Mouse (Mus musculus) C2C12 (cell line): ENCODE results near the gene 3110009E18Rik. TPM values are rescaled to one million over a fixed set of nuclear protein-coding genes. Genes with fewer than 3 reads are reported as not detected.

Source experiments
- H3K27me3 ChIP-seq: one replicate; pipeline ENCODE4 v1.6.1; 2011; ENCODE audit not compliant: control insufficient read depth, insufficient read depth, insufficient read length
- H3K36me3 ChIP-seq: one replicate; pipeline ENCODE4 v1.6.1; 2011; ENCODE audit not compliant: control insufficient read depth, insufficient read depth
- H3K4me3 ChIP-seq: one replicate; pipeline ENCODE4 v1.5.1; 2011; ENCODE audit warnings: mild to moderate bottlenecking, control low read depth; ENCODE audit not compliant: poor library complexity, insufficient read depth, severe bottlenecking
- H3K79me2 ChIP-seq: one replicate; pipeline ENCODE4 v1.6.1; 2011; ENCODE audit not compliant: control insufficient read depth, insufficient read depth
- H3K79me3 ChIP-seq: one replicate; pipeline ENCODE4 v1.6.1; 2011; ENCODE audit warnings: low read depth, control low read depth
- H3ac ChIP-seq: one replicate; pipeline ENCODE3; 2011; ENCODE audit warnings: low read depth; ENCODE audit not compliant: control insufficient read depth, insufficient read length
- CEBPB ChIP-seq: IDR thresholded peaks from one replicate; pipeline ENCODE4 v1.6.1; 2011; ENCODE audit warnings: low read depth, mild to moderate bottlenecking, control low read depth, moderate library complexity
- CTCF ChIP-seq: IDR thresholded peaks from one replicate; pipeline ENCODE4 v1.5.1; 2011; ENCODE audit not compliant: control insufficient read depth, insufficient read depth, insufficient read length
- FOSL1 ChIP-seq: IDR thresholded peaks from one replicate; pipeline ENCODE4 v1.8.0; 2011; ENCODE audit warnings: mild to moderate bottlenecking, low read length; ENCODE audit not compliant: poor library complexity, insufficient read depth, severe bottlenecking
- MAX ChIP-seq: IDR thresholded peaks from one replicate; pipeline ENCODE4 v1.6.1; 2011; ENCODE audit warnings: mild to moderate bottlenecking, control low read depth
- MYOD1 ChIP-seq: IDR thresholded peaks from one replicate; pipeline ENCODE4 v1.6.1; 2011; ENCODE audit warnings: low read depth; ENCODE audit not compliant: control insufficient read depth, insufficient read length
- MYOG ChIP-seq: IDR thresholded peaks from one replicate; pipeline ENCODE4 v1.6.1; 2011; ENCODE audit not compliant: control insufficient read depth, insufficient read length; ENCODE audit errors: extremely low read depth
- USF1 ChIP-seq: IDR thresholded peaks from one replicate; pipeline ENCODE4 v1.6.1; 2011; ENCODE audit warnings: low read depth, mild to moderate bottlenecking, control low read depth, moderate library complexity
- polyA plus RNA-seq: library from polyadenylated mRNA; unstranded; fragments of >200 nt; fragmentation: generic; extraction: Trizol; gene quantifications from one replicate; pipeline ENCODE4 v1.2.1, GENCODE M21; 2012; ENCODE audit warnings: missing spikeins

Gene 3110009E18Rik
- polyA plus RNA-seq, 1 experiment: 19.8 TPM

GRCm38 (mm10) chr1:120198151-120198550, 77.2 kb downstream of the 3110009E18Rik start:
- no peaks in the 10 kb centered on the region for H3K79me2 ChIP-seq
- no peak overlapping the region for H3K4me3 ChIP-seq
- no peak overlapping the region for H3ac ChIP-seq
- TF ChIP-seq CTCF (no peak), FOSL1 (no peak), MYOG (no peak), CEBPB (no peak), MYOD1 (no peak), USF1 (no peak), MAX (no peak)
- H3K79me3 ChIP-seq: no peaks in the 10 kb centered on the region
- H3K36me3 ChIP-seq: no peaks in the 10 kb centered on the region
- peaks cover 4% of the 10 kb centered on the region for H3K27me3 ChIP-seq

- no peaks in the 10 kb centered on the region for H3K79me2 ChIP-seq
- no peak for TF ChIP-seq CTCF
- TF ChIP-seq MYOG: no peak
- no peak for TF ChIP-seq MYOD1
- TF ChIP-seq FOSL1: no peak
- TF ChIP-seq MAX: no peak
- TF ChIP-seq CEBPB: no peak
- no peak for TF ChIP-seq USF1
- H3K27me3 ChIP-seq: peaks cover 8% of the 10 kb centered on the region
- no peaks in the 10 kb centered on the region for H3K79me3 ChIP-seq
- H3K4me3 ChIP-seq: no peak overlapping the region
- H3ac ChIP-seq: no peak overlapping the region
- H3K36me3 ChIP-seq: no peaks in the 10 kb centered on the region
These were observed 78.0 kb downstream of the 3110009E18Rik start for GRCm38 (mm10) chr1:120198942-120199341.

- peaks cover 8% of the 10 kb centered on the region for H3K27me3 ChIP-seq
- H3ac ChIP-seq: no peak overlapping the region
- no peaks in the 10 kb centered on the region for H3K36me3 ChIP-seq
- no peak overlapping the region for H3K4me3 ChIP-seq
- H3K79me3 ChIP-seq: no peaks in the 10 kb centered on the region
- H3K79me2 ChIP-seq: no peaks in the 10 kb centered on the region
- no peak for TF ChIP-seq MAX
- no peak for TF ChIP-seq MYOD1
- no peak for TF ChIP-seq USF1
- no peak for TF ChIP-seq FOSL1
- no peak for TF ChIP-seq MYOG
These were observed 81.6 kb downstream of the 3110009E18Rik start for GRCm38 (mm10) chr1:120202542-120202941.

- H3ac ChIP-seq: no peak overlapping the region
- H3K4me3 ChIP-seq: no peak overlapping the region
- TF ChIP-seq MYOG (no peak), MYOD1 (no peak), CEBPB (no peak), FOSL1 (no peak), CTCF (no peak), MAX (no peak), USF1 (no peak)
- no peaks in the 10 kb centered on the region for H3K79me3 ChIP-seq
- no peaks in the 10 kb centered on the region for H3K36me3 ChIP-seq
- H3K79me2 ChIP-seq: no peaks in the 10 kb centered on the region
- H3K27me3 ChIP-seq: peaks cover 8% of the 10 kb centered on the region
These were observed 82.8 kb downstream of the 3110009E18Rik start for GRCm38 (mm10) chr1:120203836-120204235.

GRCm38 (mm10) chr1:120204834-120205233, 83.8 kb downstream of the 3110009E18Rik start:
- TF ChIP-seq USF1 (no peak), CEBPB (no peak), FOSL1 (no peak), MYOD1 (no peak), CTCF (no peak), MAX (no peak)
- Histone ChIP-seq H3K79me2 (no peaks in the 10 kb centered on the region), H3K27me3 (peaks cover 8% of the 10 kb centered on the region), H3K79me3 (no peaks in the 10 kb centered on the region), H3K36me3 (no peaks in the 10 kb centered on the region), H3ac (no peak overlapping the region), H3K4me3 (no peak overlapping the region)

- no peak overlapping the region for H3ac ChIP-seq
- H3K27me3 ChIP-seq: peaks cover 4% of the 10 kb centered on the region
- H3K79me2 ChIP-seq: no peaks in the 10 kb centered on the region
- H3K36me3 ChIP-seq: no peaks in the 10 kb centered on the region
- no peak overlapping the region for H3K4me3 ChIP-seq
- H3K79me3 ChIP-seq: no peaks in the 10 kb centered on the region
- TF ChIP-seq CTCF: no peak
- TF ChIP-seq MYOG: no peak
- no peak for TF ChIP-seq CEBPB
- TF ChIP-seq USF1: no peak
- TF ChIP-seq MAX: no peak
- no peak for TF ChIP-seq MYOD1
- TF ChIP-seq FOSL1: no peak
These were observed 86.6 kb downstream of the 3110009E18Rik start for GRCm38 (mm10) chr1:120207568-120207967.
